Mouse (Mus musculus) embryonic fibroblast, embryonic 13.5 days (primary cell): ENCODE measurements around the gene Lhx4.

Source experiments
- CTCF ChIP-seq: IDR thresholded peaks from 2 replicates; pipeline ENCODE4 v1.5.1; 2011; ENCODE audit warnings: mild to moderate bottlenecking, control low read depth, low read length, moderate library complexity, borderline replicate concordance; ENCODE audit not compliant: insufficient read depth
- POLR2A ChIP-seq: IDR thresholded peaks from 2 replicates; pipeline ENCODE4 v1.6.1; 2011; ENCODE audit warnings: low read depth, mild to moderate bottlenecking, control low read depth, low read length, moderate library complexity

GRCm38 (mm10) chr1:155724301-155724700 is 27.2 kb downstream of the Lhx4 start:
- TF ChIP-seq POLR2A (no peak), CTCF (no peak)
